Mouse (Mus musculus) cerebellum, adult 2 months (tissue): ENCODE data around the gene Ly86. TPM values are rescaled to one million over a fixed set of nuclear protein-coding genes. Genes with fewer than 3 reads are reported as not detected.

Experiments used
- DNase-seq, 2 experiments: peaks; one replicate each; pipeline ENCODE4 v3.0.0; 2021
- H3K27ac ChIP-seq: fragments of 200-500 bp; 2 replicates; pipeline ENCODE4 v1.5.1; 2012; ENCODE audit warnings: low read length, control low read depth, inconsistent platforms; ENCODE audit not compliant: insufficient read depth
- H3K27me3 ChIP-seq: fragments of 200-500 bp; 2 replicates; pipeline ENCODE4 v1.6.1; 2012; ENCODE audit warnings: inconsistent platforms, mild to moderate bottlenecking, low read length, moderate library complexity; ENCODE audit not compliant: control insufficient read depth, insufficient read depth
- H3K4me1 ChIP-seq: fragments of 200-500 bp; 2 replicates; pipeline ENCODE4 v1.6.1; 2011; ENCODE audit warnings: low read length; ENCODE audit not compliant: control insufficient read depth, insufficient read depth
- H3K4me3 ChIP-seq: fragments of 200-500 bp; replicated peaks from 2 replicates; pipeline ENCODE3; 2011; ENCODE audit warnings: mild to moderate bottlenecking, low read depth, low read length, control low read depth; ENCODE audit not compliant: insufficient read depth
- CTCF ChIP-seq: fragments of 200-500 bp; IDR thresholded peaks from 2 replicates; pipeline ENCODE4 v1.5.1; 2011; ENCODE audit warnings: low read depth, mild to moderate bottlenecking, control low read depth, low read length, moderate library complexity, borderline replicate concordance; ENCODE audit not compliant: insufficient read depth
- POLR2A ChIP-seq: fragments of 200-500 bp; IDR thresholded peaks from 2 replicates; pipeline ENCODE4 v1.6.1; 2011; ENCODE audit warnings: low read length, control low read depth, borderline replicate concordance; ENCODE audit not compliant: insufficient read depth
- WGBS: fragments of 180-500 bp; shearing (Covaris S2); methylation state at CpG from one replicate; pipeline ENCODE4 v1.1.7; 2018; 5-methylcytosine and 5-hydroxymethylcytosine counted together
- polyA plus RNA-seq: library from polyadenylated mRNA; depleted of rRNA; stranded (reverse); fragments of >200 nt; gene quantifications from 2 replicates; pipeline ENCODE4 v1.2.3, GENCODE M21; 2012

The Ly86 gene
- polyA plus RNA-seq, 1 experiment: 9.3 TPM

DNA sequence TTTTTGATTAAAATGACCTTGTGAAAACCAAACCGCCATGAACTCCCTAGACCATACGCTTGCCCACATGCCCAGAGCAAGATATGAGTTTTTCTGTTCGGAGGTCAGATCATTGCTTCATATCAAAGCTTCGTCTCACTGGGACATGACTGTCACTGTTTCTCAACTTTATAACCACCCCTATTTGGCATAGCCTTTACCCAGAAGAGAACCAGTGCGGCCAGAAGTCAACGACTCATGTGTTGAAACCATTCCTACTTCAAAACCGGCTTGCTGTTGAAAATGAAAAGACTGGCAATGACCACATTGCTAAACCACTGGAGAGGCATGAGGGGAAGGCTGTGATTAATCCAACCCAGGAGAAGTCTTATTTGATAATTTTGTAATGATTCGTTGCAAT lies 54.3 kb downstream of the Ly86 start:
- no peak for DNase-seq
- H3K4me3 ChIP-seq: no peak overlapping the region
- H3K4me1 ChIP-seq: no peaks in the 10 kb centered on the region
- TF ChIP-seq POLR2A: no peak
- TF ChIP-seq CTCF: no peak
- 86% methylated on average over 8 of the region's 8 CpGs for WGBS
- H3K27me3 ChIP-seq: no peaks in the 10 kb centered on the region
- no peak overlapping the region for H3K27ac ChIP-seq

DNA sequence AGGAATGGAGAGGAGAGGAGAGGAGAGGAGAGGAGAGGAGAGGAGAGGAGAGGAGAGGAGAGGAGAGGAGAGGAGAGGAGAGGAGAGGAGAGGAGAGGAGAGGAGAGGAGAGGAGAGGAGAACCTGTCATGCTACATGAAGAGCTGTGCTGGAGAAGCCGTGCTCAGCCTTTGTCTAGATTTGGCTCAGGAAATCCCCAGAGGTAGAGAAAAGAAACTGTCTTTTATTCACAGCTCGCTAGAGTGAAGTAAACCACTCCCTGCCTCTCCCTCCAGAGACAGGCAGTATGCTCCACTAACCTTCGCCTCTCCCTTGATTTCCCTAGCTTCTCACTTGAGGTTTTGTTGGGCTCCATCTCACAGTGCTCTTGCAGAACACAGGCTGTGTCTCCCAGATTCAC lies 57.4 kb downstream of the Ly86 start:
- WGBS: 35% methylated on average over 3 of the region's 3 CpGs

GRCm38 (mm10) chr13:37403708-37404107 lies 58.7 kb downstream of the Ly86 start:
- Histone ChIP-seq H3K4me1 (no peaks in the 10 kb centered on the region), H3K27ac (no peak overlapping the region), H3K4me3 (no peak overlapping the region), H3K27me3 (no peaks in the 10 kb centered on the region)
- TF ChIP-seq POLR2A (no peak), CTCF (no peak)
- 95% methylated on average over 2 of the region's 2 CpGs for WGBS
- DNase-seq: no peak

More for the DNA sequence above, 57.4 kb downstream of the Ly86 start:
- Histone ChIP-seq H3K27ac (no peak overlapping the region), H3K27me3 (no peaks in the 10 kb centered on the region), H3K4me3 (no peak overlapping the region), H3K4me1 (no peaks in the 10 kb centered on the region)
- TF ChIP-seq CTCF (no peak), POLR2A (no peak)
- DNase-seq: no peak

DNA sequence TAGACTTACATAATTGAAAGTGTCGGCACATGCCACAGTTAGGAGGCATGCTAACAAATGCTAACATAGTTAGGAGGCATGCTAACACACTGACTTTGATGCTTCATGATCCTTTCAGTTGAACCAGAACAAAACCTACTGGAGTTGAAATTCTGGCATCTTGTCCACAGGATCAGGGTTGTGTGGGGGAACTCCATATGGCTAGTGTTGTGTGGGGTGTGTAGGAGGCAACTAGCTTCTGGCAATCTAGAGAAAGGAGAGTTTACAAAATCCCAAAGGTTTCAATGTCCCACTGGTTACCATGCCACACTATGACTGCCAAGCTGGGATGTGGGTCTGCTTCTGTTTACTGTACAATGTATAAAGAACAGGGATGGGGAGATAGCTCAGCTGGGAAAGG lies 70.7 kb downstream of the Ly86 start:
- Histone ChIP-seq H3K27me3 (no peaks in the 10 kb centered on the region), H3K4me3 (no peak overlapping the region), H3K27ac (no peak overlapping the region), H3K4me1 (no peaks in the 10 kb centered on the region)
- TF ChIP-seq POLR2A: no peak
- no peak for TF ChIP-seq CTCF
- WGBS: 91% methylated on average over 1 of the region's 1 CpGs
- DNase-seq: no peak

- H3K4me3 ChIP-seq: no peak overlapping the region
- TF ChIP-seq CTCF: no peak
- 76% methylated on average over 6 of the region's 6 CpGs for WGBS
- DNase-seq: no peak
- no peaks in the 10 kb centered on the region for H3K4me1 ChIP-seq
- H3K27ac ChIP-seq: no peak overlapping the region
- no peaks in the 10 kb centered on the region for H3K27me3 ChIP-seq
Observed at GRCm38 (mm10) chr13:37423416-37423815, 78.4 kb downstream of the Ly86 start.

- DNase-seq: no peak
- no peak for TF ChIP-seq CTCF
- TF ChIP-seq POLR2A: no peak
- WGBS: 91% methylated on average over 6 of the region's 6 CpGs
- no peaks in the 10 kb centered on the region for H3K4me1 ChIP-seq
- H3K4me3 ChIP-seq: no peak overlapping the region
- no peak overlapping the region for H3K27ac ChIP-seq
- no peaks in the 10 kb centered on the region for H3K27me3 ChIP-seq
Observed at GRCm38 (mm10) chr13:37424904-37425303, 79.9 kb downstream of the Ly86 start.

GRCm38 (mm10) chr13:37425406-37425805 lies 80.4 kb downstream of the Ly86 start:
- no peaks in the 10 kb centered on the region for H3K4me1 ChIP-seq
- H3K27me3 ChIP-seq: no peaks in the 10 kb centered on the region
- 62% methylated on average over 3 of the region's 3 CpGs for WGBS
- H3K4me3 ChIP-seq: no peak overlapping the region
- TF ChIP-seq CTCF: no peak
- TF ChIP-seq POLR2A: no peak
- no peak for DNase-seq
- no peak overlapping the region for H3K27ac ChIP-seq

GRCm38 (mm10) chr13:37426578-37427336 lies 81.7 kb downstream of the Ly86 start:
- 90% methylated on average over 12 of the region's 12 CpGs for WGBS
- H3K4me1 ChIP-seq: no peaks in the 10 kb centered on the region
- TF ChIP-seq POLR2A (no peak), CTCF (no peak)
- no peaks in the 10 kb centered on the region for H3K27me3 ChIP-seq
- no peak overlapping the region for H3K4me3 ChIP-seq
- H3K27ac ChIP-seq: no peak overlapping the region
- DNase-seq: no peak
